ENCODE assay signal across 29 mouse cellular contexts in genomic region chr13:81316581-81316980, GRCm38 (mm10).
"Had no signal": no experiment of that assay in that cellular context is flagged by ENCODE, and none has a peak within 500 bp of the region (broad histone marks: within the 10 kb centered on the region; RNA-seq: fewer than 3 reads in every experiment).

No protein-coding gene starts in this region.

- DNase-seq: cerebellum, adult 2 months; cerebellum, adult 8-10 months; cerebellum, adult 9-10 months; cerebellum, adult 9-11 months; cerebellum, postnatal 10 days; cerebellum, postnatal 14 days; cerebellum, postnatal 25 days; cerebellum, postnatal 36 days; embryo, embryonic 11 days; forebrain, postnatal 0 days; gastrocnemius, adult 2 months; gastrocnemius, postnatal 10 days; gastrocnemius, postnatal 14 days; gastrocnemius, postnatal 25 days; gastrocnemius, postnatal 36 days; heart, adult 11 months; heart, adult 18-20 months; heart, adult 2 months had no signal

- H3K4me3 ChIP-seq: embryonic facial prominence, embryonic 10.5 days; embryonic facial prominence, embryonic 12.5 days; embryonic facial prominence, embryonic 13.5 days; embryonic facial prominence, embryonic 15.5 days; erythroblast, embryonic 14.5 days; forebrain, embryonic 10.5 days; forebrain, embryonic 12.5 days; forebrain, embryonic 13.5 days; forebrain, embryonic 15.5 days; gastrocnemius, adult 2 months; heart, adult 2 months had no signal

- H3K4me1 ChIP-seq: embryonic facial prominence, embryonic 10.5 days; embryonic facial prominence, embryonic 12.5 days; embryonic facial prominence, embryonic 13.5 days; forebrain, embryonic 10.5 days; forebrain, embryonic 13.5 days; forebrain, embryonic 15.5 days had no signal

- H3K36me3 ChIP-seq: embryonic facial prominence, embryonic 10.5 days; embryonic facial prominence, embryonic 12.5 days; embryonic facial prominence, embryonic 13.5 days; embryonic facial prominence, embryonic 15.5 days; forebrain, embryonic 10.5 days; forebrain, embryonic 12.5 days; forebrain, embryonic 15.5 days had no signal

- H3K9me3 ChIP-seq: embryonic facial prominence, embryonic 10.5 days; embryonic facial prominence, embryonic 12.5 days; embryonic facial prominence, embryonic 13.5 days; embryonic facial prominence, embryonic 15.5 days; forebrain, embryonic 10.5 days; forebrain, embryonic 12.5 days; forebrain, embryonic 13.5 days; forebrain, embryonic 15.5 days had no signal

- H3K27ac ChIP-seq: embryonic facial prominence, embryonic 10.5 days; embryonic facial prominence, embryonic 12.5 days; embryonic facial prominence, embryonic 13.5 days; embryonic facial prominence, embryonic 15.5 days; forebrain, embryonic 10.5 days; forebrain, embryonic 12.5 days; forebrain, embryonic 13.5 days; forebrain, embryonic 15.5 days; gastrocnemius, adult 2 months; heart, adult 2 months had no signal

- H3K4me2 ChIP-seq: embryonic facial prominence, embryonic 12.5 days; embryonic facial prominence, embryonic 13.5 days; embryonic facial prominence, embryonic 15.5 days; forebrain, embryonic 12.5 days; forebrain, embryonic 13.5 days; forebrain, embryonic 15.5 days had no signal

- ATAC-seq: forebrain, embryonic 13.5 days; forebrain, embryonic 14.5 days; forebrain, embryonic 15.5 days; forebrain, embryonic 16.5 days; forebrain, postnatal 0 days had no signal

- H3K27me3 ChIP-seq: embryonic facial prominence, embryonic 12.5 days; embryonic facial prominence, embryonic 13.5 days; embryonic facial prominence, embryonic 15.5 days; forebrain, embryonic 12.5 days; forebrain, embryonic 13.5 days; forebrain, embryonic 15.5 days had no signal

- H3K9ac ChIP-seq: embryonic facial prominence, embryonic 12.5 days; embryonic facial prominence, embryonic 13.5 days; embryonic facial prominence, embryonic 15.5 days; forebrain, embryonic 12.5 days; forebrain, embryonic 13.5 days; forebrain, embryonic 15.5 days; forebrain, postnatal 0 days had no signal
